Mouse (Mus musculus) brain, embryonic 18.5 days (tissue): ENCODE results near the gene Fcho2.
A peak's percentile ranks its signal among the peaks of the same experiment; 100 is the strongest.
"Not testable (repeated sequence)": the region's sequence is repeated elsewhere in the genome, so short reads cannot be mapped to it uniquely, and the experiment has no call there.

Source experiments
- DNase-seq: peaks from one replicate; pipeline ENCODE4 v3.0.0-alpha.2; 2012; ENCODE audit warnings: low read depth, low spot score

The Fcho2 gene

DNA sequence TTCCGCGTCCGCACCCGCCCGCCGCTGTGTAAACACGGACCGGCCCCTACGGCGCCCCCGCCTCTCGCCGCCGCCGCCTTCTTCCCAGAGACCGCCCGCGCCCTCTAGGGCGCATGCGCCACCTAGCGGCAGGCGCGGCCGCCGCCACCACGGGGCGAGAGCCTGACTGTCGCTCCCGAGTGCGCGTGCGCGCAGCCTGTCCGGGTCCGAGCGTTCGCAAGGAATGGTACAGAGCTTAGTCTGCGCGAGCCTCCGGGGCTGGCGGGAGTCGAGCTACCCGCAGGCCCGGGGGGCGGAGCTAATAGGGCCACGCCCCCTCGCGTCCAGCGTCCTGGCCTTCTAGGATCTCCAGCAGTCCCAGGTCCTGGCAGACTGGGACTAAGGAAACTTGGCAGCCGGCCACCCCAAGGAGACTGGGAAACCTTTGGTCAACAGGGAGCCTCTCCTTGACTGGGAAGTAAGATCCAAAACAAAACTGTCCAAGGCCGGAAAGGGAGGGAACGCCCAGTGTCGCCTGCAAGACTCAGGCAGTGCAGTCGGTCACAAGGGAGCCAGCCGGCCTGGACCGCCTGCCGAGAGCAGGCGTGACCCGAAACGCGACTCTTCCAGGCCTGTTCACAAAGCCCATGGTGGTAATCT lies at the start of gene Fcho2:
TSS of gene Fcho2 (minus strand) at position 303 of the 639 bp plus-strand sequence.
- peak; percentile 79 for DNase-seq

DNA sequence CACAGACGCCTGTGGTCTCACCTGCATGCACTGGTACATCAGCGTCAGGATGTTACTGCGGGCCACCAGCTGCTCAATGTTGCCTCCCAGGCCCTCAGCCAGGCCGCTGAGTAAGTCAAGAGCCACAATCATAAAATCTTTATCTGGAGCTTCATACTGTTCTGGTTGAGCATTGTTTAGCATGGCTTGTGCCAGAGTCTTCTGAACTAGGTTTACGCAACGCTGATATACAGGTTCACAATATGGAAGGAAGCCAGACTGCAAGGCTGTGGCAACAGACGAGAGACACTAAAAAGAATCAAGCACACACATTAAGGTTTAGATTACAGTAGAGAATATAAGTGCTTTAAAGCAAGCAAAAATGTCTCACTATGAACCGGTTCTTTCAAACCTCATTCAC lies 40.0 kb upstream of the Fcho2 start:
- no peak for DNase-seq

DNA sequence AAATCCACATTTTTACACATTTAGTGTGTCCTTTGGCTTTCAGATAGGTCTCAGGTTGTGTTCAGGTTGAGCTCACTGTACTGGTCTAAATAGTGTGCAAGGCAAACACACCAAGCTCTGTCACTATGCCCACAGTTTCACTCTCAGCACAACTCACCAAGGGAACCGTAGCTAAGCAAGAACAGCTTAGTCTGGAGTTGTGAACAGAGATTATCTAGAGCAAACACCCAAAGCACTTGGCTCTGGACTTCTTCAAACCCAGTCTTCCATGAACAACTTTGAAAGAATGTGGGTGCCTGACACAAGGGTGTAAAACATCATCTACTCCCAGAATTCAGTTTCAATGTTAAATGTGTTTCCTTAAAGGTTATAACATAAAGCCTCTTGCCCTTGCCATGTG lies 30.5 kb upstream of the Fcho2 start:
- no peak for DNase-seq

DNA sequence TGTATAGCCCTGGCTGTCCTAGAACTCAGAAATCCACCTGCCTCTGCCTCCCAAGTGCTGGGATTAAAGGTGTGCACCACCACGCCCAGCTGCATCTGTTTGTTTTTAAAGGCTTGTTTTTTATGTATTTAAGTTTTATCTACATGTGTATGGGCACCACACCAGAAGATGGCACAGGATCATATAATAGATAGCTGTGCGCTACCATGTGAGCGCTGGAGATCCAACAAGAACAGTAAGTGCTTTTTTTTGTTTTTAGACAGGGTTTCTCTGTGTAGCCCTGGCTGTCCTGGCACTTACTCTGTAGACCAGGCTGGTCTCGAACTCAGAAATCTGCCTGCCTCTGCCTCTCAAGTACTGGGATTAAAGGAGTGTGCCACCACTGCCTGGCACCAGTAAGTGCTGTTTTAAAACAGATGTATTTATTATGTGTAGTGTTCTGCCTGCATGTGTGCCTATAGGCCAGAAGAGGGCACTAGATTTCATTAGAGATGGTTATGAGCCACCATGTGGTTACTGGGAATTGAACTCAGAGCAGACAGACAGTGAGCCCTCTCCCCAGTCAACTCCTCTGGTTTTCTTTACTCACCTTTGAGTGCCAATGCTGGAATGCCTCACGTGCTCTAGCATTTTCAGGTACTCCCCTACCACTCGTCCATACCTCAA lies 21.3 kb upstream of the Fcho2 start:
- no peak for DNase-seq

DNA sequence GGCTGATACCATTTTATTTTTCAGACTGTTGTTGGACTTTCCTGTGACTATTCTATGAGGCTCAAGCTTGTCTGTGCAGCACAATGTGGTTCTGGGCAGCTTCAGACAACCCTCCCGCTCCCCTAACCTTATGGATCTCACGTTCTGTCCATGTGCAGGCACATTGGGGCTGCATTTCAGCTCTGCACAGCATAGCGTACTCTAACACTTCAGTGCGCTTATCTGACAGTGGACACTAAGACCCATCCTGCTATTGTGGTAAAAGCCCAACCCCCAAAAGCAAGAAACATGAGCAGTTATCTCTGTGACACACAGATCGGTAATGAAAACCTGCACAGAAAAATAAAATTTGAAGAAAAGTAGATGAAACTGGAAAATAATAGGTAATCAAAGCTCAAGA lies 20.5 kb upstream of the Fcho2 start:
- DNase-seq: no peak

DNA sequence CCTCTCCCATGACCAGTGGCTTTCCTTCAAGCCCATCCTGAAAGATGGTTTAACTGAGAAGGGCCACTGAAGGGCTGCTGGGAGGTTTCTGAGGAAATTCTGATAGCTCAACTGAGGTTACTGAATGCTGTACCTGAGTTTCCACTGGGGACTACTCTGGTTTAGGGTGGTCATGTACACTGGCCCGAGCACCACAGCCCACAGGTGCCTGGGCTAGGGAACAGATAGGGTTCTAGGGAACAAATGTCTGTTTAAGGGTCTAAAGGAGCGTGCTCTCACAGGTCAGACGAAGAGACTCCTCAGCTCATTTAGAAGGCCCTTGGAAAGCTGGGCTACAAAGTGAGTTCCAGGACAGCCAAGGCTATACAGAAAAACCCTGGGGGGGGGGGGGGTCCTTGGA lies 19.5 kb upstream of the Fcho2 start:
- no peak for DNase-seq

DNA sequence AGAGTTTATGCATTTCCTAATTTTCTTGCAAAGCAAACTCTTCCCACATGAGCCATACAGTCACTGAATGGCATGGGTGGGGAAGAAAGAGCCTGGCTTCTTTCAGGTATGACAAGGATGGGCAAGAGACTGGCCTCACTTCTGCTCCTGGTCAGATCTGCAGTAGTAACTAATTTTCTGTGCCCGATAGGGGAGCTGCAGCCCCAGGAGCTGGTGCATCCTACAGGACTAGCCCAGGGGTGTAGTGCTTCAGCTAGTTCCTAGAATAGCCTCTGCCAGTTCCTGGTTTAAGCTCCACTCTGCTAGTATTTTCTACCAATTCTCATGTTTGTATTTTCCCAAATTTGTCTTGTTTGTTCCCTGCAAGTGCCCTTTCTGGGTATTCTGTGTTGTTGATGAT lies 18.9 kb upstream of the Fcho2 start:
- DNase-seq: no peak

DNA sequence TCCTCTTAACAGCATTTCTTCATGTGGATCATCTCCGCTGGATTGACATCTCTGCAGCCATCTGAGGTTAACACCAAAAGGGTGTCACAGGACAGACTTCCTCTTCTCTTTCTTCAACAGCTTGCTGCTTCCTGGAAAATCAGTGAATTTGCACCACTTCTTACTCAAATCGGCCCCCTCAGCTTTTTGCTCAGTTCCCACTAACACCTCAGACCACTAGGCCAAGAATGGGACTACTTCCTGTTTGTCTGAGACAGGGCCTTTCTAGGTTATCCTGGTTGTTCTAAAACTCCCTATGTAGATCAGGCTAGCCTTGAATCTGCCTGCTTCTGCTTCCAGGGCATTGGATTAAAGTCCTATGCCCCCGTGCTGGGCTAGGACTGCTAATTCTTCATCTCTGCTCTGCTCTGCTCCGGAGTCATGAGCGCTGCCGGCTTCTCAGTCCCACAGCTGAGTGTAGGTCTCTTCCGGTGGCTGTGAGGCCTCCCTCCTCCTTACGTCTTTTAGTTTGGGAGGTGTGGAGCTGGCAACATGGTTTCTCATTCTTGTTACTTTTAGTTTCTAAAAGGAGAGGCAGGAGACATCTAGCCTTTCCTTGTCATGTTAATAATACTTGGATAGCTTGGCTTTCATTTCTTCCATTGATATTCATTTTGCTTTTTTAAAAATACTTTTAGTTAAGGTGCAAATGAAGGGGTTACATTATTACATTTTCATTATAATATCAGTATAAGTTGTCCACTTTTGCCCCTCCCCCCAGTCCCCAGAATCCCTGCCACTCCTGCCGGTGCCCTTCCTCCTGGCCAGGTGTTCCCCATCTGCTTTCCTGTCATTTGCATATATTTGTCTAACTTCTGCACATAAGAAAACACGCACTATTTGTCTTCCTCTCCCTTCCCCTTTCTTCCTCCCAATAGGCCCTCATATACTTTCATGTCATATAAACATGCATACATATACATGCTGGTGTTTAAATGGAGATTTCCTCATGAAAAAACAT lies 17.5 kb upstream of the Fcho2 start:
- DNase-seq: no peak

DNA sequence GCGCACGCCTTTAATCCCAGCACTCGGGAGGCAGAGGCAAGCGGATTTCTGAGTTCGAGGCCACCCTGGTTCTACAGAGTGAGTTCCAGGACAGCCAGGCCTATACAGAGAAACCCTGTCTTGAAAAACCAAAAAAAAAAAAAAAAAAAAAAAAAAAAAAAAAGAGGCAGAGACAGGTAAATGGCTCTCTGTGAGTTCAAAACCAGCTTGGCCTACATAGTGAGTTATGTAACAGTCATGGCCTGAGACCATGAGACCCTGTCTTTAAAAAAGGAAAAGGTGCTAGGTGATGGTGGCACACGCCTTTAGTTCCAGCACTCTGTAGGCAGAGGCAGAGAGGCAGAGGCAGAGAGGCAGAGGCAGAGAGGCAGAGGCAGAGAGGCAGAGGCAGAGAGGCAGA lies 13.8 kb upstream of the Fcho2 start:
- not testable (repeated sequence) for DNase-seq

DNA sequence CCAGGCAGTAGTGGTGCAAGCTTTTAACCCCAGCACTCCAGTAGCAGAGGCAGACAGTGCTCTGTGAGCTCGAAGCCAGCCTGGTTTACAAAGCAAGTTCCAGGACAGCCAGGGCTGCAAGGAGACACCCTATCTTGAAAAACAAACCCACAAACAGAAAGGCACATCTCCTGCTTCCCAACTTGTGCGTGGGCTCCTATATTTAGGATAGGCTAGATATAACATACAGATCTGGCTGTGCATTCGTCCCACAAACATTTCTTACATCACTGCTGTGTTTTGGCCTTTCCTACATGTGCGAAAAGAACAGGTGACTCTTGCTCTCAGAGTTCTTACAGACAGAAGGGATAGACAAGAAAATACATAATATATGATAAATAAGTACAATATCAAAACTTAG lies 10.3 kb upstream of the Fcho2 start:
- DNase-seq: no peak

DNA sequence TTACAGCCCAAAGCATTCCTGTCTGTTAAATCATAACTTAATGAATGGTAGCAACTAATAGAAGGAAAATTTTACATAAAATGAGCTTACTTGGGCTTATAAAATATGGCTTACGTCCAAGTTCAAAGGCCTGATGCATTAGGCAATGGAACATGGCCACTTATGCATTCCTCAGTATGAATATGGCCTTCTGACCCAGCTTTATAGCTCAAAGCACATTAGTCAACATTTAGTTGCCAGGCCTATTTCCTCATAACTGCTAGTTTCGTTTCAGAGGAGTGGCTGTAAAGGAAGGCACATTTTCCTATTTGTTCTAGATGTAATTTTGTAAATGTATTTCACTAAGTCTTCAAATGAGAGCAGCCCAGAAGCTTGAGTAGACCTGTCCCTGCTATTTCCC lies 3.8 kb upstream of the Fcho2 start:
- DNase-seq: no peak

DNA sequence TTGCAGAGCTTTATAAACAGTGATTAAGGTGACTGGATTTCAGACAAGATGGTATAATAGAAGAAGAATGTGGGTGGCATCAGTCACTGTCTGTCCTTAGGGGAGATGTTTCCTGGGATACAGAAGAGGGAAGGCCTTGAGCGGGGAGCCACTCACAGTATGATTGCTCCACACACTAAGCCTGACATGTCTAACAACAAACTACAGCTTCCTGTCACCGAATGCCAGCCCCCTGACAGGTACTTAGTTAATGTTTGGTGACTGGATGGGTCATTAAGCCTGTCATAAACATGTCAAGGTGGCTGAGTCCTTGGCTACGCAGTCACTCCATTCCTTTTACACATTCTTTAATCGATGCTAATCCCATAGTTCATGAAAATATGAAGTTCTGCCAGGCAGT lies 3.0 kb upstream of the Fcho2 start:
- no peak for DNase-seq

DNA sequence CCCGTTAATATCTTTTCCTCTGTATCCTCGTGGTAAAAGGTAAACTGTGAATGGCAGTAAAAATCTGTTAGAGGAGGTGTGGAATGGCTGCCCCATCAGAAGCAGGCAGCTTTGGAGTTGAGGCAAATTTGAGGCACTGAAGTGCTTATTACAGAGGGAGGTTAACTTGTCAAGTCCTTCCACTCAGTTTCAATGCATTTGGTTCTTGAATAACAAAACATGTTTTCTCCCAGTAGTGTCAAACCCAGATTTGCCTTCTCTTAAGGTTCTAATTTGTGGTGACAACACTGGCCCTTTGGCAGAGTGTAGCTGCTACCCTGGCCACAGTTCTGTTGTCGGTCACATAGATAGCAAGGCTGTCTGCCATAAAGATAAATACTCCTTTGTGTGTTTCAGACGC lies 2.5 kb upstream of the Fcho2 start:
- DNase-seq: no peak

DNA sequence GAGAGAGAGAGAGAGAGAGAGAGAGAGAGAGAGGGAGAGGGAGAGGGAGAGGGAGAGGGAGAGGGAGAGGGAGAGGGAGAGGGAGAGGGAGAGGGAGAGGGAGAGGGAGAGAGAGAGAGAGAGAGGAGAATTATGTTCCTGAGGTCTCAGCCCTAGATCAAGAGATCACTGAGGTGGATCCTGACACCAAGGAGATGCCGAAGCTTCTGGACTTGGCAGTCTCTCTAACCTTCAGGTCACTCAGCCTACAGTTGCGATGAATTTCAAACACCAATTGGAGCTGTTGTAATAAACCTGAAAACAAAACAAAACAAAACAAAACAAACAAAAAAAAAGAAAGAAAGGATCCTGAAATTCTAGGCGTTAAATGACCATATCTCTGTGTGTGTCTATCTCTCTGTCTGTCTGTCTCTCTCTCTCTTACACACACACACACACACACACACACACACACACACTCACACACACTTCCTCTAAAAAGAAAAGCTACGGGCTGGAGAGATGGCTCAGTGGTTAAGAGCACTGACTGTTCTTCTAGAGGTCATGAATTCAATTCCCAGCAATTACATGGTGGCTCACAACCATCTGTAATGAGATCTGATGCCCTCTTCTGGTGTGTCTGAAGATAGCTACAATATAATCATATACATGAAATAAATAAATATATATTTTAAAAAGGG lies 1.9 kb upstream of the Fcho2 start:
- DNase-seq: not testable (repeated sequence)

DNA sequence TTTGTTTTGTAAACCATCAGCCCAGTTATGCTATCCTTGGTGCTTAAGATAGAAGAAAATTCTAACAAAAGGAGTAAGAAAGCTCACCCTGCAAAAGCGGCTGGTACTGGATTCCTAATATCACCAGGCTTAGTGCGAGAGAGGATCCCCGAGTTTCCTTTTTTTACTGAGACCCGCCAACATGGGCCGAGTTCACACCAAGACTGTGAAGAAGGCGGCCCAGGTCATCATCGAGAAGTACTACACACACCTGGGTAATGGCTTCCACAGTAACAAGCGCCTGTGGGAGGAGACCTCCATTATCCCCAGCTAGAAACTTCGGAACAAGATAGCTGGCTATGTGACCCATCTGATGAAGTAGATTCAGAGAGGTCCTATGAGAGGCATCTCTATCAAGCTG lies 1.3 kb upstream of the Fcho2 start:
- DNase-seq: no peak

DNA sequence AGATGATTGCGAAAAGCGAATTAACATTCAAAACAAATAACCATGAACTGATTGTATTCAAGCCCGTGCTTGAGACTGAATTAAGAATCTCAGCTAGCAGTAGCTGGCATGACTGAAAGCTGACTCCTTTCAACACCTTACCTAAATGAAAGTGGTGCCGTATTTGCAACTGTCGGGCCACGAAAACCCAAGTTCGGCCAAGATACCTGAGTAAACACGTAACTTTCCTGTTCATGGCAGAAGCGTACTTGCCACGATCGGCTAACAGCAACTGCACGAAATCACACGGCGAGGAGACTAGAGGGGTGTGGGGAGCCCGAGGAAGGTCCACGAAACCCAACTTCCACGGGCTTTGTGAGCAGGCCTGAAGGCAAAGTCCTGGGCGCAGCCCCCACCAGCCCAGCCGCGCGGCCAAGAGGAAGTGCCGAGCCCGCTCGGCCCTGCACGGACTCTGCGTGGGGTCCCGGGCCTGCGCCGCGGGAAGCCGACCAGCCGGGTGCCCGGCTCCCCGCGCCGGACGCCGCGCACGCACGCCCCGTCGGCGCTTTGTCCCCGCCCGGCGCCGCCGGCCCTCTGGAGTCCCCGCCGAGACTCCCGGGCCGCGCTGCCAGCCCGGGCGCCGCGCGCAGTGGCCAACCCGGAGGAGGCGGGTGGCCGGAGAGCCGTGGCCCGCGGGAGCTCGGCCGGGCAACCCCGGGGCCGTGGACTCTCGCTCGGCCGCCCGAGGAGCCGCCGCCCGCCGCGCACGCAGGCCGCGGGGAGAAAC lies 791 bp downstream of the Fcho2 start:
- DNase-seq: no peak

DNA sequence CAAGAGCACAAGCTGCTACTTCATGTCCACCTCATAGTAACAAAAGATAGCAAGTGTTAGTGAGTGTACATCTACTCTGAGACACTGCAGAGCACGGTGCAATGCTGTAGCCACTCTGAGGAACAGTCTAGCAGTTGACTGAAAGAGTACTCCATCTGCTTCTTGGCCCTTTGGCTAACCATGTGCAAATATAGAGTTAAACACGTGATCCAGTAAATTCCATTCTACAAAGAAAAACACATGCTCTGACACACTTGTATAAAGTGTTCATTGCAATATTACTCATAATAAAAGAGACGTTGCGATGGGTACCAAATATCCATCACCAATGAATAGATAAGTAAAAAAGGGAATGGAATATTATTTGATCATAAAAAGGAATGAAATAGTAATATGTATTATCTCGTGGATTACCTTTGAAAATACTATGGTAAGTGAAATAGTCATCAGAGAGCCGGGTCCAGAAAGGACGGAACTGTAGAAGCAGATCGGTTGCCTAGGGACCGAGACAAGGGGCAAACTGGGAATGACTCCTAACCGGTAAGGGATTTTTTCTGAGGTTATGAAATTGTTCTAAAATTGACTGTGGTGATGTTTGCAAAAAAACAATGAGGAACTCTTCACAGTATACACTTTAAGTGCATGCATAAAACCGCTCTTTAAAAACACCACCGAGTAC lies 1.5 kb downstream of the Fcho2 start:
- DNase-seq: no peak

DNA sequence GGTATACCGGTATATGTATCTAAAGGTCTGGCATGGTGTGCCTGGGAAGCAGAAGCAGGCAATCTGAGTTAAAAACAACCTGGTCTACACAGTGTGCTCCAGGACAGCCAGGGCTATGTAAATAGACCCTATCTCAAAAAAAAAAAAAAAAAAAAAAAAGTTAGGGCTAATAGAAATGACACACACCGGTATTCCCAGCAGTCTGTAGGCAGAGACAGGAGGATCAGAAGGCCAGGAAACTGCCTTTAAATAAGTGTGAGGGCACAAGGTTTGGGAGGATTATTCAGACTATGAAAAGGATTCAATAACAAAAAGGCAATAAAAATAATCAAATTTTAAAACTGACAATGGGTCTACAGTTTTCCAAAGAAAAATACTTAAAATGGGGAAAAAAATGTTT lies 2.1 kb downstream of the Fcho2 start:
- DNase-seq: no peak

DNA sequence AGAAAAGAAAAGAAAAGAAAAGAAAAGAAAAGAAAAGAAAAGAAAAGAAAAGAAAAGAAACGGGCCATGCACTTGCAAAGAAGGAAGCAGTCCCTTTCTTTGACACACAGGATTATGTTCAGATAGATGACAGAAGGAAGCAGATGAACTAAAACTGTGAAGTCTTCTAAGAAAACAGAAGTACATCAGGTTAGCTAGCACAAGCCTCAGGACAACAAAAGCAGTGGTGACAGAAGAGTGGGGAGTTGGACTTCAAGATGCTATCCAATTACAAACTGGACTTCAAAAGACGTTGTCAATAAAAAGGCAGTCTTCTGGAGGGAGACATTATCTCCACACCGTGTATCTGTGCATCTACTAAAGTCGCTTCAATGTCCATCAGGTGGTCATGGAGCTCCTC lies 3.0 kb downstream of the Fcho2 start:
- DNase-seq: no peak

DNA sequence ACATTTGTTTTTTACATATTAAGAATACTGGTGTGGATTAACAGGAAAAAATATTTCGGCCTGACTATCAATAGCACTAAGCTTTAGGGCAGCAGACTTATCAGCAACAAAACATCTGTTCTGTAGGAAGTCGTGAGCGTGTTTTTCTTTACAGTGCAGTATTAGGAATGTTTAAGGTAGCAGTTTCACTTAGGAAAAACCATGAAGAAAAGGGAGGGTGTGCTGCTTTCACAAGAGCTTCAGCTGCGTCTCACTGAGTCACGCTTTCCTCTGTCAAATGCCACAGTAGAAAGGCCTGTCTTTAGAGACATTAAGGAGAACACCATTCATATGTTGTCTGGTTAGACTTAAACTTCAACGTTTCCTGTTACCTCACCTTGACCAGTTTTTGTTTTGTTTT lies 5.1 kb downstream of the Fcho2 start:
- DNase-seq: no peak

DNA sequence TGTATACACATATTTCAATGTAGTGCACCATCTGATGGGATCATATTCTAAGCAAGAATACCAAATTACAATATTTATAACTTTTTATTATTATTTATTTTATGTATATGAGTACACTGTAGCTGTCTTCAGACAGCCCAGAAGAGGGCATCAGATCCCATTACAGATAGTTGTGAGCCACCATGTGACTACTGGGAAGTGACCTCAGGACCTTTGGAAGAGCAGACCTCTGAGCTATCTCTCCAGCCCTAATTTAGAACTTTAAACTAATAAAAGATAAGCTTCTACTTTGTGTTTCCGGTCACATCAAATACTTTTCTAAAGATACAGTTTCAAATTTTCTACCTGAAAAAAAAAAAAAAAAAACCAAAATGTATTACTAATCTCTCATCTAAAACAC lies 6.2 kb downstream of the Fcho2 start:
- no peak for DNase-seq
